Mouse (Mus musculus) gastrocnemius, postnatal 10 days (tissue): ENCODE measurements around the gene Flnb. TPM values are rescaled to one million over a fixed set of nuclear protein-coding genes. Genes with fewer than 3 reads are reported as not detected.

Experiments
- DNase-seq: peaks from one replicate; pipeline ENCODE4 v3.0.0; 2021; ENCODE audit warnings: mixed read lengths
- total RNA-seq, 2 experiments: library from RNA; stranded (reverse); gene quantifications; 2 replicates each; pipeline ENCODE4 v1.2.3; 2021

Gene Flnb
- total RNA-seq, 2 experiments from 2014 or later, result 29.5 to 30.8 TPM

GRCm38 (mm10) chr14:7826151-7826937 is 8.6 kb downstream of the Flnb start:
- no peak for DNase-seq

- DNase-seq, result no peak
Observed at GRCm38 (mm10) chr14:7829181-7829580, 11.4 kb downstream of the Flnb start.

DNA sequence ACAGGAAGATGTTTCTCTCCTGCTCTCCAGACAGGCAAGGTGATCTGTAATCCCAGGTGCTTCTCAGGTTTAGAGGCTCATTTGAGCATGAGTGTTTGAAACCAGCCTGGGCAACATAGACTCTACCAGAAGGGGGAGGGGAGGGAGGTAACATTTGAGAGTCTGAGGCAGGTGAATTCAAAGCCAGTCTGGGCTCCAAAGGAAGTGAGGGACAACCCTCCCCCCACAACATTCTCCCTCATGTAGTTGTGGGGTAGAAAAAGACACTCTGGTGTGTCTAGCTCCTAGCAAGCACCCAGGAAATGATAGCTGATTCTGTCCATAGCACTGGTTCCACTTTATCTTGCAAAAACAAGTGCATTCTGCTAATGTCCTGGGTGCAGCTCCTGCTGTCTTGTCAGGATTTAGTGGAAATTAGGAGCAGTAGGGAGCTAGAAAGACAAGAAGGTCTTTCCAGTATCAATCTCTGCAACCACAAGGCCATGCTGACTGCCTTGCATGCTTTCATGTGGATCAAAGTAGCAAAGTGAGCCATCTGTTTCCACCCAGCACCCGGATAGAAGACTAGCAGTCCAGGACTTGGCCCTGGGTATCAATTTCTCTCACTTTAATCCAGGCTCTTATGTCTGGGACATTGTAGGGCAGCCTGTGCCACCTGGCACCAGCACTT is 14.1 kb downstream of the Flnb start:
- no peak for DNase-seq

- no peak for DNase-seq
Observed at GRCm38 (mm10) chr14:7832440-7832783, 14.7 kb downstream of the Flnb start.

DNA sequence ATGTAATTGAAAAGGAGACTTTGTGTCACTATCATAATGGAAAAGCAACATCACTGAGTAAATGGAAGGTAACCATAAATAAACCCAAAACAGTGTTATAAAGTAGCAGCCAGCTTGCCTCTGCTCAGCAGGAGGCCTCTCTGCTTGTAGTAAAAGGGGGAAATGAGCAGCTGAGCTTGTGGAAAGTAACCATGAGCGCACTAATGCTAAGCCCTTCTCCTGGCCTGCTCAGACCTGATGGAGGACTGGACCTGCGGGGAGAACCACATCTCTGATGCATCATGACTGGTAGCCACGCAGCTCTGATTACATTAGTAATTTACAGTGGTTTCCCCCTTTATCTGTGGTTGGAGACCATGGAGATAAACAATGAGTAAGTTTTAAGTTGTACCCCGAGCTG is 15.7 kb downstream of the Flnb start:
- no peak for DNase-seq

DNA sequence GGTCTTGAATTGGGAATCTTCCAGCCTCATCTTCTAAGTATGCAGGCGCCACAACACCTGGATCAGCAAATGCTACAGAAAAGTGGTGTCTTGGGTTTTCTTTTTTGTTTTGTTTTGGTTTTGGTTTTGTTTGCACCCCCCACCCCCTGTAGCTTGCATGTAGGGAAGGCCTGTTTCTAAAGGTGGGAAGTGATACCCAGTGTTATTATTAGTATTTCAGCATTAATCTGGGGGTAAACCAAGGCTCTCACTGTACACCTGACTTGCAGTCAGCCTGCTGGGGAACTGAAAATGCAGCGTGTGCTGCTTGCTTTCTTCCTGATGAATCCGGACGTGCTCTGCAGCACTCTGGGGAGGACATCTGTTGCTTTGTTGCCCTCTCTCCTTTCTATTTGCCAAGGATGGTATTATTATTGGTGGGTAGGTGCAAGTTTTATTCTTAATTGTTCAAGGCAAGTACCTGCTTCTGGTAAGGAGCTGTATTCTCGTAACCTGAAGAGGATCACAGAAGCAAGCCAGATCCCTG is 20.9 kb downstream of the Flnb start:
- no peak for DNase-seq

- no peak for DNase-seq
Observed at GRCm38 (mm10) chr14:7839950-7840514, 22.3 kb downstream of the Flnb start.

DNA sequence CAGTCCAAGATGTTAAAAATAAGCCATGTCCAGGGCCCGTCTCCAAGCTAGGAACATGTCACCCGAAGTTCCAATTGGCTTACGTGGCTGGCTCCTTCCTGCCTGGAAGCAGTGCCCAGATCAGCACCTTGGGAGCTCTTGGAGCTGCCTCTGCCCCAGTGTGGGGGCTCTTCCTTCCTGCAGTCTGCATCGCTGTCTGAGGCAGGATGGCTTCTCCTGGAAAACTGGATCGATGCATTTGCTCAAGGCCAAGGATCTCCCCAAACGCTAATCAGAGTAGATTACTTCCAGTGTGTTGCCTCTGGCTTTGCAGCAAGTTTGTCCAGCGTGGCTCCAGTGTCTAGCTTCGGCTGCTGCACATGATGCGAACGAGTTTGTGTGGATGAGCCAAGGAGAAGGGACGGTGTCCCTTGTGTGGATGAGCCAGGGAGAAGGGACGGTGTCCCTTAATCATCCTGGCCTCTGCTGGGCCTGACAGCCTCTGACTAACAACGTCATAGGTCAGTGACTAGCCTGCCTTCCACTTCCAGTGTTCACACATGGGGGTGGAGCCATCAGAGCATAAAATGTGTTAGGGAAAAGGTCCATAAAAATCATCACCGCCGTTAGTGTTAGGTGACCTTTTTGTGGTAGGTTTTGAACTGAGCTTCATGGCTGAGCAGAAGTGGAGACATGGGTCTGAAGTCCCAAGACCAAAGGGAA is 25.0 kb downstream of the Flnb start:
- peak; percentile 26 for DNase-seq

DNA sequence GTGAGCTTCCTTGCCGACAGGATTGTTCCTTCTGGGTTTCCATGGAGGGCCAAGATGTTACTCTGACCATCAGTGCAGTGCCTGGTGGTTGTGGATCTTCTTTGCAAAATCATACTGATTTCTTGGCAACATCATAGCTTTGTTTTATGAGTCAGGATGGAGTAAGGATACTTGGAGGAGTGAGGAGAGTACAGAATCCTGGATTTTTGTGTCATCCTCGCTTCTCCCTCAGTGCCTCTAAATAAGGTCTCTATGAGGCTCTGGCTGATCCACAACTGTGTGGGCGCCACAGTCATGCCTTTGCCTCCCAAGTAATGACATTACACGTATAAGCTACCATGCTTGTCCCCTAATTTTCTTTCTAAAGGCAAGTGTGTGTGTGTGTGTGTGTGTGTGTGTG is 28.9 kb downstream of the Flnb start:
- DNase-seq, result no peak

DNA sequence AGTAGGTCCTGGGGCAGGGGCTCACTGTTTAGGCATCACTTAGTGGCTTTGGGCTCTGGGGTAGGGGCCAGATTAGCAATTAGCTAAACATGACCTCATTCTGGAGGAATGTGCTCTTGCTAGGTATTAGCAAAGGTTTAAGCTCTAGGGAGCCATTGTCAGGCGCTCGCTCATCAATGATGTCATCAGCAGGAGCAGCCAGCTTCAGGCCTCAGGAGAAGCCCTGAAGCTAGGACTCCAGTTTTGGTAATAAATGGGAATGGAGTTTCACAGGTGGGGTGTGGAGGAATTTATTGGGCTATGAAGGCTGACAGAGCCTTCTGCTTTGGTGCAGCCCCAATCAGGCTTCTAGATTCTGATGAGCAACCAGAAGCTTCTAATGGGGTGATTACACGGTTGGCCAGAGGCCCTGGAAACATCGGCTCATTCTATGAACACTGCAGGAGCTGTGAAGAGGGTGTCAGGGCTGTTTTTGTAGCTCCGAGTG is 30.0 kb downstream of the Flnb start:
- no peak for DNase-seq

GRCm38 (mm10) chr14:7850913-7851312 is 33.2 kb downstream of the Flnb start:
- DNase-seq, result no peak

- no peak for DNase-seq
Observed at GRCm38 (mm10) chr14:7851543-7852065, 33.8 kb downstream of the Flnb start.

DNA sequence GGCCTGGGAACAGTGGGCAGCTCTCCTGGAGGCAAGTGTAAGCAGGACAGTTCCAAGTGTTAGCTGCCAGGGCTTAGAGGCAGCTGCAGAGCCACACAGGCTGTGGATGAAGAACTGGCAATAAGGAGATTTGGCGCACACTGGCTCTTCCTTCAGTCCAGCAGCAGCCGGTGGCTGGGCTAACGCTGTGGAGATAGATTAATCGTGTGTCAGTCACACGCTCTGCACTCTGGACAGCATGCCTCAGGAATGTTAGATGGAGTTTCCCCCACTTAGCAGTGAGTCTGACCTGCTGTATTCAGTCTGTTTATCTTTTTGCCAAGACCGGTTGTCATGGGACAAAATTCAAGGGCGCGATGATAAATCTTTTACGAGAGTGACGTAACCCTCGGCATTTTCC is 35.9 kb downstream of the Flnb start:
- DNase-seq, result peak; percentile 40

DNA sequence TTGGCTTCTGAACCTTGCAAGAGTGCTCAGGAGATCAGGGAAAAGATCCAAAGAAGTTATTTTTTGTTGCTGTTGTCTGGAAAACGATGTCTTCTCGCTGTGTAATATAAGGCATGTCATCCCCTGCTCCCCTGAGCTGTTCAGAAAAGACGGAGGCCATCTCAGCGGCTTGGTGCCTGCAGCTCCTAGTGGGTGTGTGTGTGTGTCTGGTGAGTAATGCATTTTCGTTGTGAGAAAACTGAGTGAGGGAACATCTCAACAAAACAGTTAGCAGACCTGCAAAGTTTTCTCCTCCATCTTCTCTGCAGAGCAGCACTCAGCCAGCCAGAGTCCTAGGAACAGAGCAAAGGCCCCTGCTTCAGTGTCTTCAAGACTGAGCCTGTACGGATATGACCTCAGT is 36.6 kb downstream of the Flnb start:
- no peak for DNase-seq

DNA sequence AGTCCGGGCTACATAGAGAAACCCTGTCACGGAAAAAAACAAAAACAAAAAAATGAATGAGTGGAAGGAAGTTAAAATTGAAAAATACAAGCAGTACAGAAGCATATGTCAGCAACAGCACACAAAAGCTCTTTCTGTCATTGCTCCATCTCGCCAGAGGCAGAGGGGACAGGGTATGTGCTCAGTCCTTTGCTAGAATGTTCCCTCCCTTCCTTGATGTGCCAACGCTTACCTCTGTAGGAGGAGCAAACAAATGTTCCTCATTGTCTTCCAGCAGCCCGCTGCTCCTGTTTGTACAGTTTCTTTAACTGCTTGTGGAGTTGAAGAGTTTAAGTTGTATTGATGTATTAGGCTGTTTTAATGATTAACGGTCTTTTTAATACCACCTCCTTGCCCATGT is 37.3 kb downstream of the Flnb start:
- DNase-seq, result no peak

- DNase-seq, result no peak
Observed at GRCm38 (mm10) chr14:7855501-7855900, 37.7 kb downstream of the Flnb start.

- no peak for DNase-seq
Observed at GRCm38 (mm10) chr14:7856348-7856747, 38.6 kb downstream of the Flnb start.

- no peak for DNase-seq
Observed at GRCm38 (mm10) chr14:7857835-7858234, 40.1 kb downstream of the Flnb start.

DNA sequence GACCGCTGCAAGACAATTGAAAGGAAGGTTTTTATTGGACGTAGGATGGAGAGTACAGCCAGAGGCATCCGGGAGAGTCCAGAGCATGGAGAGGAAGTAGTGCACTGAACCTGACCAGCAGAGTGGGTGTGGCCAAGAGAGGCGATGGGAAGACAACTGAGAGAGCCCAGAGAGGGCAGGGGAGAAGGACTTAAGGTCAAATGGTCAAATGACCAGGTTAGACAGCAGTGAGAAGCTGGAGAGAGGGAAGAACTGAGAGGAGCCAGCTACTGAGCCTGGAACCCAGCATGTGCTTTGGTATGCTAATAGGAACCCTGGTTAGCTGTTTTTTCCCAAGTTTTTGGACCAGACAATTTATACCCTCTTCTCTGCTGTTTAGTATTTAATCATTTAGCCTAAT is 40.7 kb downstream of the Flnb start:
- DNase-seq, result no peak

GRCm38 (mm10) chr14:7860525-7861154 is 42.9 kb downstream of the Flnb start:
- no peak for DNase-seq

DNA sequence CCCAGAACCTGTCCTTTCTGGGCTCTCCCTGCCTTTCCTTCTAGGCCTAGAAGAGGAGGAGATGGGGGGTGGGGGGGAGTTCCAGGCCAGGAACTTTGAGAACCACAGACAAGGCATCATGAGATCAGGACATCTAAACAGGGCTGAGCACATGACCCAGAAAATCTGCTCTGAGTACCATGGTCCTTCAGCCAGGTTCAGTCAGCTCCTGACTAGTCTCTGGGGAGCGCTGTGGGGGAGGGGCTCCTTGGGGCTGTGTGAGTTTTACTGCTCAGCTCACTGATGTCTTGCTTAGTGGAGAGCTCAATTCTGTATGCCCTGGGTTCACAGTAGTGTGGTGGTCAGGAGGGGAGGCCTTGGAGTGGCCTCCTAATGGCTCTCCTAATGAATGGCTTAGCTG is 43.5 kb downstream of the Flnb start:
- no peak for DNase-seq

- no peak for DNase-seq
Observed at GRCm38 (mm10) chr14:7862226-7862625, 44.5 kb downstream of the Flnb start.
